Mouse (Mus musculus) retina, postnatal 7 days (tissue): ENCODE results near the gene Ntm.

Source experiments
- DNase-seq: peaks from one replicate; pipeline ENCODE4 v3.0.0-alpha.2; 2012; ENCODE audit warnings: low read depth, low spot score

Gene Ntm

GRCm38 (mm10) chr9:29161059-29161642 is 801.8 kb downstream of the Ntm start:
- no peak for DNase-seq

- peak; percentile 8 for DNase-seq
Measured at GRCm38 (mm10) chr9:29145901-29146300, 817.0 kb downstream of the Ntm start.

- no peak for DNase-seq
Measured at GRCm38 (mm10) chr9:29136039-29136438, 826.9 kb downstream of the Ntm start.

GRCm38 (mm10) chr9:29130717-29131292 is 832.1 kb downstream of the Ntm start:
- no peak for DNase-seq

- no peak for DNase-seq
Measured at GRCm38 (mm10) chr9:29130316-29130715, 832.6 kb downstream of the Ntm start.

- no peak for DNase-seq
Measured at GRCm38 (mm10) chr9:29128416-29128815, 834.5 kb downstream of the Ntm start.

- DNase-seq: no peak
Measured at GRCm38 (mm10) chr9:29124455-29124854, 838.5 kb downstream of the Ntm start.

GRCm38 (mm10) chr9:29123828-29124227 is 839.1 kb downstream of the Ntm start:
- no peak for DNase-seq

- DNase-seq: no peak
Measured at GRCm38 (mm10) chr9:29117561-29118112, 845.3 kb downstream of the Ntm start.

- no peak for DNase-seq
Measured at GRCm38 (mm10) chr9:29115337-29115736, 847.6 kb downstream of the Ntm start.

GRCm38 (mm10) chr9:29106771-29107170 is 856.2 kb downstream of the Ntm start:
- DNase-seq: peak; percentile 53

GRCm38 (mm10) chr9:29104442-29104841 is 858.5 kb downstream of the Ntm start:
- no peak for DNase-seq

- DNase-seq: no peak
Measured at GRCm38 (mm10) chr9:29103993-29104392, 858.9 kb downstream of the Ntm start.

- DNase-seq: no peak
Measured at GRCm38 (mm10) chr9:29100624-29101023, 862.3 kb downstream of the Ntm start.

GRCm38 (mm10) chr9:29092443-29092842 is 870.5 kb downstream of the Ntm start:
- no peak for DNase-seq

GRCm38 (mm10) chr9:29088657-29089056 is 874.3 kb downstream of the Ntm start:
- no peak for DNase-seq

- DNase-seq: no peak
Measured at GRCm38 (mm10) chr9:29087656-29088055, 875.3 kb downstream of the Ntm start.

- DNase-seq: no peak
Measured at GRCm38 (mm10) chr9:29087171-29087570, 875.8 kb downstream of the Ntm start.

GRCm38 (mm10) chr9:29075924-29076577 is 886.9 kb downstream of the Ntm start:
- DNase-seq: no peak

GRCm38 (mm10) chr9:29075243-29075642 is 887.7 kb downstream of the Ntm start:
- DNase-seq: no peak

GRCm38 (mm10) chr9:29074494-29074893 is 888.4 kb downstream of the Ntm start:
- DNase-seq: no peak

GRCm38 (mm10) chr9:29071997-29072396 is 890.9 kb downstream of the Ntm start:
- no peak for DNase-seq

GRCm38 (mm10) chr9:29067572-29067971 is 895.4 kb downstream of the Ntm start:
- no peak for DNase-seq
